Mouse (Mus musculus): Measurements from ENCODE around the gene 6430571L13Rik. TPM values are rescaled to one million over a fixed set of nuclear protein-coding genes. Genes with fewer than 3 reads are reported as not detected.

6430571L13Rik gene
- polyA plus RNA-seq, 1 experiment from 2014 or later = 1.1 TPM

- Histone ChIP-seq H3K9me3 (replicated peaks) (no peaks in the 10 kb centered on the region), H3K27ac (no peak overlapping the region), H3K36me3 (no peaks in the 10 kb centered on the region), H3K4me1 (replicated peaks) (peaks cover 15% of the 10 kb centered on the region), H3K9ac (no peak overlapping the region), H3K4me2 (no peak overlapping the region), H3K4me3 (no peak overlapping the region), H3K27me3 (no peaks in the 10 kb centered on the region; the same call in 1 of the 2 replicates)
- 24% methylated on average over 10 of the region's 10 CpGs for whole genome bisulfite sequencing
- ATAC-seq (replicated peaks; ENCODE audit: insufficient number of reproducible peaks, insufficient read depth, low FRiP score, low read depth) = no peak
Observed at GRCm38 (mm10) chr9:107369270-107370105, 29.1 kb downstream of the 6430571L13Rik start.

GRCm38 (mm10) chr9:107370106-107370463 lies 29.7 kb downstream of the 6430571L13Rik start:
- Histone ChIP-seq H3K4me2 (no peak overlapping the region), H3K4me3 (no peak overlapping the region)

GRCm38 (mm10) chr9:107372441-107372840 lies 32.0 kb downstream of the 6430571L13Rik start:
- H3K9ac ChIP-seq = no peak overlapping the region
- no peaks in the 10 kb centered on the region for H3K36me3 ChIP-seq
- no peaks in the 10 kb centered on the region for H3K9me3 ChIP-seq (replicated peaks)
- H3K4me1 ChIP-seq (replicated peaks) = peaks cover 15% of the 10 kb centered on the region
- H3K4me3 ChIP-seq = no peak overlapping the region
- 45% methylated on average over 4 of the region's 4 CpGs for WGBS
- ATAC-seq (replicated peaks; ENCODE audit: insufficient number of reproducible peaks, insufficient read depth, low FRiP score, low read depth) = no peak
- H3K27me3 ChIP-seq = peaks cover 24% of the 10 kb centered on the region
- H3K4me2 ChIP-seq = no peak overlapping the region
- no peak overlapping the region for H3K27ac ChIP-seq

More at GRCm38 (mm10) chr9:107370106-107370463, 29.7 kb downstream of the 6430571L13Rik start:
- 8% methylated on average over 4 of the region's 4 CpGs for WGBS
- Histone ChIP-seq H3K27me3 (peaks cover 5% of the 10 kb centered on the region; the same call in 1 of the 2 replicates), H3K9ac (no peak overlapping the region), H3K36me3 (no peaks in the 10 kb centered on the region), H3K4me1 (replicated peaks) (peaks cover 15% of the 10 kb centered on the region), H3K27ac (no peak overlapping the region), H3K9me3 (replicated peaks) (no peaks in the 10 kb centered on the region)
- no peak for ATAC-seq (replicated peaks; ENCODE audit: insufficient number of reproducible peaks, insufficient read depth, low FRiP score, low read depth)

GRCm38 (mm10) chr9:107374623-107375022 lies 34.2 kb downstream of the 6430571L13Rik start:
- H3K4me2 ChIP-seq = no peak overlapping the region
- peaks cover 18% of the 10 kb centered on the region for H3K4me1 ChIP-seq (replicated peaks)
- peaks cover 44% of the 10 kb centered on the region for H3K27me3 ChIP-seq
- no peaks in the 10 kb centered on the region for H3K9me3 ChIP-seq (replicated peaks)
- no peak overlapping the region for H3K27ac ChIP-seq
- no peaks in the 10 kb centered on the region for H3K36me3 ChIP-seq
- no peak for ATAC-seq (replicated peaks; ENCODE audit: insufficient number of reproducible peaks, insufficient read depth, low FRiP score, low read depth)
- WGBS = 9% methylated on average over 8 of the region's 8 CpGs
- no peak overlapping the region for H3K4me3 ChIP-seq
- no peak overlapping the region for H3K9ac ChIP-seq

GRCm38 (mm10) chr9:107375451-107375850 lies 35.0 kb downstream of the 6430571L13Rik start:
- peaks cover 15% of the 10 kb centered on the region for H3K4me1 ChIP-seq (replicated peaks)
- no peaks in the 10 kb centered on the region for H3K36me3 ChIP-seq
- no peak overlapping the region for H3K4me2 ChIP-seq
- H3K9ac ChIP-seq = no peak overlapping the region
- no peaks in the 10 kb centered on the region for H3K9me3 ChIP-seq (replicated peaks)
- H3K27me3 ChIP-seq = peaks cover 53% of the 10 kb centered on the region
- 33% methylated on average over 5 of the region's 5 CpGs for WGBS
- no peak overlapping the region for H3K4me3 ChIP-seq
- H3K27ac ChIP-seq = no peak overlapping the region
- no peak for ATAC-seq (replicated peaks; ENCODE audit: insufficient number of reproducible peaks, insufficient read depth, low FRiP score, low read depth)

- no peaks in the 10 kb centered on the region for H3K36me3 ChIP-seq
- no peak for ATAC-seq (replicated peaks; ENCODE audit: insufficient number of reproducible peaks, insufficient read depth, low FRiP score, low read depth)
- H3K9ac ChIP-seq = no peak overlapping the region
- no peaks in the 10 kb centered on the region for H3K9me3 ChIP-seq (replicated peaks)
- peaks cover 9% of the 10 kb centered on the region; the same call in 1 of the 2 replicates for H3K4me1 ChIP-seq (replicated peaks)
- no peak overlapping the region for H3K27ac ChIP-seq
- WGBS = under 1% methylated on average over 35 of the region's 35 CpGs
- peak overlapping the region; percentile 35 for H3K4me3 ChIP-seq
- peak overlapping the region; percentile 57 for H3K4me2 ChIP-seq
- peaks cover 77% of the 10 kb centered on the region for H3K27me3 ChIP-seq
Observed at GRCm38 (mm10) chr9:107377961-107378512, 37.6 kb downstream of the 6430571L13Rik start.

- ATAC-seq (replicated peaks; ENCODE audit: insufficient number of reproducible peaks, insufficient read depth, low FRiP score, low read depth) = no peak
- no peak overlapping the region for H3K4me2 ChIP-seq
- no peaks in the 10 kb centered on the region for H3K36me3 ChIP-seq
- H3K4me1 ChIP-seq (replicated peaks) = peaks cover 9% of the 10 kb centered on the region; the same call in 1 of the 2 replicates
- no peaks in the 10 kb centered on the region for H3K9me3 ChIP-seq (replicated peaks)
- WGBS = 2% methylated on average over 8 of the region's 8 CpGs
- H3K9ac ChIP-seq = no peak overlapping the region
- H3K27me3 ChIP-seq = peaks cover 93% of the 10 kb centered on the region
- H3K27ac ChIP-seq = no peak overlapping the region
- no peak overlapping the region for H3K4me3 ChIP-seq
Observed at GRCm38 (mm10) chr9:107381723-107382122, 41.3 kb downstream of the 6430571L13Rik start.

- H3K9ac ChIP-seq = no peak overlapping the region
- H3K4me3 ChIP-seq = no peak overlapping the region
- no peak overlapping the region for H3K4me2 ChIP-seq
- H3K27ac ChIP-seq = no peak overlapping the region
- WGBS = 43% methylated on average over 3 of the region's 3 CpGs
- peaks cover 73% of the 10 kb centered on the region for H3K27me3 ChIP-seq
- ATAC-seq (replicated peaks; ENCODE audit: insufficient number of reproducible peaks, insufficient read depth, low FRiP score, low read depth) = no peak
- H3K4me1 ChIP-seq (replicated peaks) = 0 out of 2 replicates have a peak, but pooled peaks cover 2% of the 10 kb centered on the region
- H3K36me3 ChIP-seq = no peaks in the 10 kb centered on the region
- H3K9me3 ChIP-seq (replicated peaks) = no peaks in the 10 kb centered on the region
Observed at GRCm38 (mm10) chr9:107384396-107384795, 44.0 kb downstream of the 6430571L13Rik start.

GRCm38 (mm10) chr9:107386722-107387121 lies 46.3 kb downstream of the 6430571L13Rik start:
- Histone ChIP-seq H3K36me3 (no peaks in the 10 kb centered on the region), H3K4me2 (no peak overlapping the region), H3K27ac (no peak overlapping the region), H3K9ac (no peak overlapping the region), H3K4me1 (replicated peaks) (0 out of 2 replicates have a peak, but pooled peaks cover 2% of the 10 kb centered on the region), H3K27me3 (peaks cover 54% of the 10 kb centered on the region), H3K9me3 (replicated peaks) (no peaks in the 10 kb centered on the region), H3K4me3 (no peak overlapping the region)
- 78% methylated on average over 3 of the region's 3 CpGs for WGBS
- ATAC-seq (replicated peaks; ENCODE audit: insufficient number of reproducible peaks, insufficient read depth, low FRiP score, low read depth) = no peak

- Histone ChIP-seq H3K36me3 (no peaks in the 10 kb centered on the region), H3K4me1 (replicated peaks) (no peaks in the 10 kb centered on the region), H3K27me3 (peaks cover 45% of the 10 kb centered on the region), H3K9ac (no peak overlapping the region), H3K4me3 (no peak overlapping the region), H3K27ac (no peak overlapping the region), H3K4me2 (no peak overlapping the region), H3K9me3 (replicated peaks) (no peaks in the 10 kb centered on the region)
- 78% methylated on average over 3 of the region's 3 CpGs for WGBS
- no peak for ATAC-seq (replicated peaks; ENCODE audit: insufficient number of reproducible peaks, insufficient read depth, low FRiP score, low read depth)
Observed at GRCm38 (mm10) chr9:107387708-107388107, 47.3 kb downstream of the 6430571L13Rik start.

- no peak for ATAC-seq (replicated peaks; ENCODE audit: insufficient number of reproducible peaks, insufficient read depth, low FRiP score, low read depth)
- H3K27me3 ChIP-seq = peaks cover 40% of the 10 kb centered on the region
- no peak overlapping the region for H3K4me3 ChIP-seq
- H3K9me3 ChIP-seq (replicated peaks) = no peaks in the 10 kb centered on the region
- H3K4me1 ChIP-seq (replicated peaks) = no peaks in the 10 kb centered on the region
- 63% methylated on average over 2 of the region's 2 CpGs for WGBS
- H3K4me2 ChIP-seq = no peak overlapping the region
- H3K9ac ChIP-seq = no peak overlapping the region
- H3K27ac ChIP-seq = no peak overlapping the region
- H3K36me3 ChIP-seq = no peaks in the 10 kb centered on the region
Observed at GRCm38 (mm10) chr9:107388263-107388662, 47.9 kb downstream of the 6430571L13Rik start.
